Mouse (Mus musculus) kidney, adult 8-10 months (tissue): Measurements from ENCODE around the gene Wdr81.

Source experiments
- DNase-seq, 2 experiments: peaks; one replicate each; pipeline ENCODE4 v3.0.0; 2022

Gene Wdr81

GRCm38 (mm10) chr11:75399411-75399841 is 55.1 kb downstream of the Wdr81 start:
- DNase-seq: no peak

- no peak for DNase-seq
Measured at GRCm38 (mm10) chr11:75397452-75397851, 57.1 kb downstream of the Wdr81 start.

DNA sequence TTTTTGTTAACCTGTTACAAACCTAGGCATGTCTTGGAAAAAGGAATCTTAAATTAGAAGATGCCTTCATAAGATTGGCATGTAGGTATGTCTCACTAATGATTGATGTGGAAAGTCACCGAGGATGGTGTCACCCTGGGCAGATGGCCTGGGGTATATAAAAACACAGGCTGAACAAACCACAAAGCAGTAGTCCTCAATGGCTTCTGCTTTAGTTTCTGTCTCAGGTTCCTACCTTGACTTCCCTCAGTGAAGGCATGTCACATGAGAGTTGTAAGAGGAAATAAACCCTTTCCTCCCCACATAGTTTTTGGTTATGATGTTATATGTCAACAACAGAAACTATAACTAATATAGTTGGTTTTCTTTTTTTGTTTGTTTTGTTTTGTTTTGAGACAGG is 58.9 kb downstream of the Wdr81 start:
- no peak for DNase-seq
